Mouse (Mus musculus): ENCODE data around the gene Olfr1499. TPM values are rescaled to one million over a fixed set of nuclear protein-coding genes. Genes with fewer than 3 reads are reported as not detected.
"Not testable (repeated sequence)": the region's sequence is repeated elsewhere in the genome, so short reads cannot be mapped to it uniquely, and the experiment has no call there.

The Olfr1499 gene
- polyA plus RNA-seq (2015; fragmentation: Nextera tagmentation; extraction: Ambion mirVana): not detected in 2 replicates

- Histone ChIP-seq H3K4me2 (no peak within 1 kb of the TSS), H3K4me1 (no peaks in the 10 kb centered on the region), H3K9ac (no peak within 1 kb of the TSS), H3K27ac (no peak within 1 kb of the TSS), H3K36me3 (no peaks in the 10 kb centered on the region), H3K9me3 (replicated peaks) (no peaks in the 10 kb centered on the region), H3K27me3 (no peaks in the 10 kb centered on the region), H3K4me3 (replicated peaks) (no peak within 1 kb of the TSS)
- ATAC-seq (replicated peaks; ENCODE audit: low FRiP score): no peak
Measured at GRCm38 (mm10) chr19:13819347-13819746, at the start of gene Olfr1499. Gene Olfr1499 (minus strand): TSS chr19:13819447.

GRCm38 (mm10) chr19:13861495-13861894, 42.2 kb upstream of the Olfr1499 start, which contains the start of gene Olfr1502:
Gene Olfr1502 (plus strand): TSS chr19:13861795.
- ATAC-seq (replicated peaks; ENCODE audit: low FRiP score): no peak
- H3K4me3 ChIP-seq (replicated peaks): no peak within 1 kb of the TSS
- H3K4me1 ChIP-seq: no peaks in the 10 kb centered on the region
- no peaks in the 10 kb centered on the region for H3K36me3 ChIP-seq
- WGBS: 84% methylated on average over 1 of the region's 1 CpGs
- no peak within 1 kb of the TSS for H3K27ac ChIP-seq
- no peaks in the 10 kb centered on the region for H3K9me3 ChIP-seq (replicated peaks)
- H3K4me2 ChIP-seq: no peak within 1 kb of the TSS
- H3K9ac ChIP-seq: no peak within 1 kb of the TSS
- H3K27me3 ChIP-seq: no peaks in the 10 kb centered on the region

- not testable (repeated sequence) for H3K9ac ChIP-seq; H3K9me3 ChIP-seq (replicated peaks); H3K27me3 ChIP-seq; H3K36me3 ChIP-seq; H3K4me1 ChIP-seq; H3K27ac ChIP-seq; H3K4me2 ChIP-seq; ATAC-seq (replicated peaks; ENCODE audit: low FRiP score); H3K4me3 ChIP-seq (replicated peaks)
Measured at GRCm38 (mm10) chr19:13850592-13850991, 31.3 kb upstream of the Olfr1499 start, which contains the start of gene Olfr1501. Gene Olfr1501 (minus strand): TSS chr19:13850692.

- no peak within 1 kb of the TSS for H3K4me3 ChIP-seq (replicated peaks)
- ATAC-seq (replicated peaks; ENCODE audit: low FRiP score): no peak
Measured at GRCm38 (mm10) chr19:13830388-13830787, 11.1 kb upstream of the Olfr1499 start, which contains the start of gene Olfr1500. Gene Olfr1500 (minus strand): TSS chr19:13830488.

GRCm38 (mm10) chr19:13828447-13828846, 9.2 kb upstream of the Olfr1499 start:
- no peak overlapping the region for H3K27ac ChIP-seq
- ATAC-seq (replicated peaks; ENCODE audit: low FRiP score): no peak
- H3K36me3 ChIP-seq: no peaks in the 10 kb centered on the region
- no peak overlapping the region for H3K4me3 ChIP-seq (replicated peaks)
- H3K9ac ChIP-seq: no peak overlapping the region
- no peak overlapping the region for H3K4me2 ChIP-seq
- 74% methylated on average over 3 of the region's 3 CpGs for WGBS
- no peaks in the 10 kb centered on the region for H3K9me3 ChIP-seq (replicated peaks)
- H3K27me3 ChIP-seq: no peaks in the 10 kb centered on the region
- H3K4me1 ChIP-seq: no peaks in the 10 kb centered on the region

More at GRCm38 (mm10) chr19:13830388-13830787, 11.1 kb upstream of the Olfr1499 start, which contains the start of gene Olfr1500:
- Histone ChIP-seq H3K36me3 (no peaks in the 10 kb centered on the region), H3K9ac (no peak within 1 kb of the TSS), H3K27me3 (no peaks in the 10 kb centered on the region), H3K27ac (no peak within 1 kb of the TSS), H3K4me1 (no peaks in the 10 kb centered on the region), H3K9me3 (replicated peaks) (no peaks in the 10 kb centered on the region), H3K4me2 (no peak within 1 kb of the TSS)

GRCm38 (mm10) chr19:13820847-13821246, 1.6 kb upstream of the Olfr1499 start:
- Histone ChIP-seq H3K4me3 (replicated peaks) (no peak overlapping the region), H3K9me3 (replicated peaks) (no peaks in the 10 kb centered on the region), H3K27ac (no peak overlapping the region), H3K36me3 (no peaks in the 10 kb centered on the region), H3K9ac (no peak overlapping the region), H3K4me2 (no peak overlapping the region), H3K4me1 (no peaks in the 10 kb centered on the region), H3K27me3 (no peaks in the 10 kb centered on the region)
- ATAC-seq (replicated peaks; ENCODE audit: low FRiP score): no peak
- WGBS: 64% methylated on average over 5 of the region's 5 CpGs

GRCm38 (mm10) chr19:13818827-13819226, 420 bp downstream of the Olfr1499 start:
- Histone ChIP-seq H3K27me3 (no peaks in the 10 kb centered on the region), H3K4me1 (no peaks in the 10 kb centered on the region), H3K36me3 (no peaks in the 10 kb centered on the region), H3K9ac (no peak overlapping the region), H3K9me3 (replicated peaks) (no peaks in the 10 kb centered on the region), H3K27ac (no peak overlapping the region), H3K4me2 (no peak overlapping the region), H3K4me3 (replicated peaks) (no peak overlapping the region)
- 37% methylated on average over 5 of the region's 5 CpGs for WGBS
- no peak for ATAC-seq (replicated peaks; ENCODE audit: low FRiP score)

- Histone ChIP-seq H3K9me3 (replicated peaks) (no peaks in the 10 kb centered on the region), H3K9ac (no peak overlapping the region), H3K27me3 (no peaks in the 10 kb centered on the region), H3K36me3 (no peaks in the 10 kb centered on the region), H3K4me3 (replicated peaks) (no peak overlapping the region), H3K27ac (no peak overlapping the region), H3K4me2 (no peak overlapping the region), H3K4me1 (no peaks in the 10 kb centered on the region)
- no peak for ATAC-seq (replicated peaks; ENCODE audit: low FRiP score)
- 66% methylated on average over 2 of the region's 2 CpGs for WGBS
Measured at GRCm38 (mm10) chr19:13812823-13813222, 6.4 kb downstream of the Olfr1499 start.

- 64% methylated on average over 1 of the region's 1 CpGs for WGBS
Measured at GRCm38 (mm10) chr19:13805486-13805885, 13.8 kb downstream of the Olfr1499 start.

GRCm38 (mm10) chr19:13798102-13798501, 21.1 kb downstream of the Olfr1499 start, which contains the start of gene Olfr1497:
Gene Olfr1497 (minus strand): TSS chr19:13798202.
- H3K4me3 ChIP-seq (replicated peaks): no peak within 1 kb of the TSS
- no peak within 1 kb of the TSS for H3K9ac ChIP-seq
- no peak within 1 kb of the TSS for H3K27ac ChIP-seq
- H3K27me3 ChIP-seq: no peaks in the 10 kb centered on the region
- ATAC-seq (replicated peaks; ENCODE audit: low FRiP score): no peak
- H3K9me3 ChIP-seq (replicated peaks): no peaks in the 10 kb centered on the region
- H3K36me3 ChIP-seq: no peaks in the 10 kb centered on the region
- H3K4me2 ChIP-seq: no peak within 1 kb of the TSS
- H3K4me1 ChIP-seq: no peaks in the 10 kb centered on the region

More at GRCm38 (mm10) chr19:13805486-13805885, 13.8 kb downstream of the Olfr1499 start:
- not testable (repeated sequence) for H3K9me3 ChIP-seq (replicated peaks); H3K27ac ChIP-seq; H3K9ac ChIP-seq; H3K4me1 ChIP-seq; H3K4me3 ChIP-seq (replicated peaks); H3K4me2 ChIP-seq; H3K27me3 ChIP-seq; ATAC-seq (replicated peaks; ENCODE audit: low FRiP score); H3K36me3 ChIP-seq

- Histone ChIP-seq H3K9ac (no peak within 1 kb of the TSS), H3K27ac (no peak within 1 kb of the TSS), H3K36me3 (no peaks in the 10 kb centered on the region), H3K9me3 (replicated peaks) (no peaks in the 10 kb centered on the region), H3K4me1 (no peaks in the 10 kb centered on the region), H3K27me3 (no peaks in the 10 kb centered on the region), H3K4me3 (replicated peaks) (no peak within 1 kb of the TSS), H3K4me2 (no peak within 1 kb of the TSS)
- no peak for ATAC-seq (replicated peaks; ENCODE audit: low FRiP score)
- 89% methylated on average over 1 of the region's 1 CpGs for WGBS
Measured at GRCm38 (mm10) chr19:13777578-13777977, 41.7 kb downstream of the Olfr1499 start, which contains the start of gene Olfr1496. Gene Olfr1496 (plus strand): TSS chr19:13777878.

- no peaks in the 10 kb centered on the region for H3K4me1 ChIP-seq
- no peak overlapping the region for H3K4me2 ChIP-seq
- H3K4me3 ChIP-seq (replicated peaks): no peak overlapping the region
- 89% methylated on average over 9 of the region's 9 CpGs for WGBS
- no peak overlapping the region for H3K27ac ChIP-seq
- no peaks in the 10 kb centered on the region for H3K9me3 ChIP-seq (replicated peaks)
- no peak overlapping the region for H3K9ac ChIP-seq
- ATAC-seq (replicated peaks; ENCODE audit: low FRiP score): no peak
- H3K27me3 ChIP-seq: no peaks in the 10 kb centered on the region
- no peaks in the 10 kb centered on the region for H3K36me3 ChIP-seq
Measured at GRCm38 (mm10) chr19:13768565-13769276, 50.5 kb downstream of the Olfr1499 start.

- H3K36me3 ChIP-seq: no peaks in the 10 kb centered on the region
- no peak within 1 kb of the TSS for H3K9ac ChIP-seq
- H3K9me3 ChIP-seq (replicated peaks): no peaks in the 10 kb centered on the region
- WGBS: 85% methylated on average over 3 of the region's 3 CpGs
- no peaks in the 10 kb centered on the region for H3K27me3 ChIP-seq
- ATAC-seq (replicated peaks; ENCODE audit: low FRiP score): no peak
- H3K27ac ChIP-seq: no peak within 1 kb of the TSS
- no peak within 1 kb of the TSS for H3K4me2 ChIP-seq
- no peaks in the 10 kb centered on the region for H3K4me1 ChIP-seq
- no peak within 1 kb of the TSS for H3K4me3 ChIP-seq (replicated peaks)
Measured at GRCm38 (mm10) chr19:13764306-13764705, 54.9 kb downstream of the Olfr1499 start, which contains the start of gene Olfr1495. Gene Olfr1495 (plus strand): TSS chr19:13764606.

All from kidney, embryonic 15.5 days (tissue).